Mouse (Mus musculus) heart, embryonic 12.5 days (tissue): ENCODE measurements around the gene Ryr2. TPM values are rescaled to one million over a fixed set of nuclear protein-coding genes. Genes with fewer than 3 reads are reported as not detected.

Source experiments
- ATAC-seq: fragments of 200-750 bp; cut with Nextera tagmentation; 2 replicates; pipeline ENCODE4 v1.8.0; 2017; ENCODE audit warnings: moderate TSS enrichment, moderate library complexity; ENCODE audit not compliant: insufficient number of reproducible peaks, low FRiP score
- H3K27ac ChIP-seq: fragments of 300-500 bp; sonication (generic); 2 replicates; pipeline ENCODE4 v1.5.1; 2016; ENCODE audit warnings: mild to moderate bottlenecking, moderate library complexity; ENCODE audit not compliant: poor library complexity, severe bottlenecking
- H3K27me3 ChIP-seq: fragments of 300-500 bp; sonication (generic); replicated peaks from 2 replicates; pipeline ENCODE4 v1.6.1; 2016; ENCODE audit warnings: mild to moderate bottlenecking, moderate library complexity
- H3K36me3 ChIP-seq: fragments of 300-500 bp; sonication (generic); 2 replicates; pipeline ENCODE4 v1.6.1; 2016; ENCODE audit warnings: mild to moderate bottlenecking, moderate library complexity
- H3K4me1 ChIP-seq: fragments of 300-500 bp; sonication (generic); replicated peaks from 2 replicates; pipeline ENCODE4 v1.6.1; 2016; ENCODE audit warnings: mild to moderate bottlenecking
- H3K4me2 ChIP-seq: fragments of 300-500 bp; sonication (generic); 2 replicates; pipeline ENCODE4 v1.6.1; 2016; ENCODE audit warnings: mild to moderate bottlenecking, moderate library complexity
- H3K4me3 ChIP-seq: fragments of 300-500 bp; sonication (generic); 2 replicates; pipeline ENCODE4 v1.5.1; 2016; ENCODE audit warnings: mild to moderate bottlenecking
- H3K9ac ChIP-seq: fragments of 300-500 bp; sonication (generic); 2 replicates; pipeline ENCODE4 v1.6.1; 2016; ENCODE audit warnings: mild to moderate bottlenecking, moderate library complexity
- H3K9me3 ChIP-seq: fragments of 300-500 bp; sonication (generic); replicated peaks from 2 replicates; pipeline ENCODE4 v1.6.1; 2016; ENCODE audit warnings: mild to moderate bottlenecking, moderate library complexity
- WGBS: fragments of 180-500 bp; shearing (Covaris S2); methylation state at CpG from one replicate; pipeline ENCODE4 v1.1.7; 2016; 5-methylcytosine and 5-hydroxymethylcytosine counted together
- polyA plus RNA-seq: library from polyadenylated mRNA; unstranded; fragments of >200 nt; fragmentation: Nextera tagmentation; extraction: Ambion mirVana; gene quantifications from 2 replicates; pipeline ENCODE4 v1.2.1, GENCODE M21; 2016

Gene Ryr2
- polyA plus RNA-seq, 1 experiment from 2014 or later = 35.3 TPM

- ATAC-seq = no peak
- no peaks in the 10 kb centered on the region for H3K9me3 ChIP-seq
- 84% methylated on average over 4 of the region's 4 CpGs for WGBS
- no peak overlapping the region for H3K9ac ChIP-seq
- no peaks in the 10 kb centered on the region for H3K4me1 ChIP-seq
- no peak overlapping the region for H3K4me3 ChIP-seq
- no peaks in the 10 kb centered on the region for H3K27me3 ChIP-seq
- peaks cover 54% of the 10 kb centered on the region for H3K36me3 ChIP-seq
- H3K27ac ChIP-seq = no peak overlapping the region
- no peak overlapping the region for H3K4me2 ChIP-seq
These were observed 424.9 kb downstream of the Ryr2 start for GRCm38 (mm10) chr13:11681802-11682201.

GRCm38 (mm10) chr13:11662815-11663214 is 443.9 kb downstream of the Ryr2 start:
- Histone ChIP-seq H3K4me3 (no peak overlapping the region), H3K4me1 (no peaks in the 10 kb centered on the region), H3K27ac (no peak overlapping the region), H3K4me2 (no peak overlapping the region), H3K27me3 (no peaks in the 10 kb centered on the region), H3K36me3 (peaks cover 20% of the 10 kb centered on the region), H3K9ac (no peak overlapping the region), H3K9me3 (no peaks in the 10 kb centered on the region)
- ATAC-seq = no peak

GRCm38 (mm10) chr13:11644846-11645245 is 461.9 kb downstream of the Ryr2 start:
- WGBS = 91% methylated on average over 1 of the region's 1 CpGs
- no peak overlapping the region for H3K4me3 ChIP-seq
- no peaks in the 10 kb centered on the region for H3K27me3 ChIP-seq
- no peak overlapping the region for H3K9ac ChIP-seq
- ATAC-seq = no peak
- no peaks in the 10 kb centered on the region for H3K4me1 ChIP-seq
- no peak overlapping the region for H3K27ac ChIP-seq
- H3K36me3 ChIP-seq = peaks cover 27% of the 10 kb centered on the region
- H3K9me3 ChIP-seq = no peaks in the 10 kb centered on the region
- H3K4me2 ChIP-seq = no peak overlapping the region

GRCm38 (mm10) chr13:11636383-11636782 is 470.4 kb downstream of the Ryr2 start:
- Histone ChIP-seq H3K36me3 (peaks cover 27% of the 10 kb centered on the region), H3K9me3 (no peaks in the 10 kb centered on the region), H3K4me3 (no peak overlapping the region), H3K4me2 (no peak overlapping the region), H3K4me1 (no peaks in the 10 kb centered on the region), H3K27me3 (no peaks in the 10 kb centered on the region), H3K9ac (no peak overlapping the region), H3K27ac (no peak overlapping the region)
- 90% methylated on average over 5 of the region's 5 CpGs for WGBS
- no peak for ATAC-seq

GRCm38 (mm10) chr13:11624513-11624912 is 482.2 kb downstream of the Ryr2 start:
- Histone ChIP-seq H3K36me3 (peaks cover 20% of the 10 kb centered on the region), H3K9ac (no peak overlapping the region), H3K27ac (no peak overlapping the region), H3K4me3 (no peak overlapping the region), H3K27me3 (no peaks in the 10 kb centered on the region), H3K9me3 (no peaks in the 10 kb centered on the region), H3K4me2 (no peak overlapping the region), H3K4me1 (no peaks in the 10 kb centered on the region)
- WGBS = 78% methylated on average over 7 of the region's 7 CpGs
- no peak for ATAC-seq

GRCm38 (mm10) chr13:11595431-11595830 is 511.3 kb downstream of the Ryr2 start:
- Histone ChIP-seq H3K36me3 (peaks cover 66% of the 10 kb centered on the region), H3K9ac (no peak overlapping the region), H3K4me1 (no peaks in the 10 kb centered on the region), H3K4me2 (no peak overlapping the region), H3K27me3 (no peaks in the 10 kb centered on the region), H3K27ac (no peak overlapping the region), H3K4me3 (no peak overlapping the region), H3K9me3 (no peaks in the 10 kb centered on the region)
- WGBS = 79% methylated on average over 9 of the region's 9 CpGs
- ATAC-seq = no peak

GRCm38 (mm10) chr13:11585283-11585682 is 521.5 kb downstream of the Ryr2 start:
- Histone ChIP-seq H3K4me1 (0 out of 2 replicates have a peak, but pooled peaks cover 3% of the 10 kb centered on the region), H3K27me3 (no peaks in the 10 kb centered on the region), H3K9ac (no peak overlapping the region), H3K9me3 (no peaks in the 10 kb centered on the region), H3K27ac (no peak overlapping the region; the same call in 1 of the 2 replicates), H3K4me2 (no peak overlapping the region), H3K36me3 (peaks cover 40% of the 10 kb centered on the region), H3K4me3 (no peak overlapping the region)
- no peak for ATAC-seq
- WGBS = 32% methylated on average over 7 of the region's 7 CpGs

GRCm38 (mm10) chr13:11572552-11572951 is 534.2 kb downstream of the Ryr2 start:
- WGBS = 80% methylated on average over 1 of the region's 2 CpGs

GRCm38 (mm10) chr13:11567376-11567775 is 539.4 kb downstream of the Ryr2 start:
- no peak overlapping the region for H3K9ac ChIP-seq
- no peaks in the 10 kb centered on the region for H3K9me3 ChIP-seq
- no peak for ATAC-seq
- no peak overlapping the region for H3K4me2 ChIP-seq
- no peaks in the 10 kb centered on the region for H3K27me3 ChIP-seq
- peaks cover 56% of the 10 kb centered on the region for H3K36me3 ChIP-seq
- no peak overlapping the region for H3K4me3 ChIP-seq
- H3K27ac ChIP-seq = no peak overlapping the region
- H3K4me1 ChIP-seq = peaks cover 4% of the 10 kb centered on the region; the same call in 1 of the 2 replicates

More at GRCm38 (mm10) chr13:11572552-11572951, 534.2 kb downstream of the Ryr2 start:
- no peak overlapping the region for H3K9ac ChIP-seq
- H3K27me3 ChIP-seq = no peaks in the 10 kb centered on the region
- no peak for ATAC-seq
- no peaks in the 10 kb centered on the region for H3K9me3 ChIP-seq
- H3K4me3 ChIP-seq = no peak overlapping the region
- peaks cover 63% of the 10 kb centered on the region for H3K36me3 ChIP-seq
- peaks cover 4% of the 10 kb centered on the region; the same call in 1 of the 2 replicates for H3K4me1 ChIP-seq
- H3K27ac ChIP-seq = no peak overlapping the region
- no peak overlapping the region for H3K4me2 ChIP-seq

GRCm38 (mm10) chr13:11566486-11566885 is 540.3 kb downstream of the Ryr2 start:
- no peak overlapping the region for H3K4me3 ChIP-seq
- H3K27me3 ChIP-seq = no peaks in the 10 kb centered on the region
- H3K9ac ChIP-seq = no peak overlapping the region
- 69% methylated on average over 9 of the region's 9 CpGs for WGBS
- no peaks in the 10 kb centered on the region for H3K4me1 ChIP-seq
- no peak overlapping the region for H3K27ac ChIP-seq
- no peak for ATAC-seq
- H3K4me2 ChIP-seq = no peak overlapping the region
- peaks cover 52% of the 10 kb centered on the region for H3K36me3 ChIP-seq
- no peaks in the 10 kb centered on the region for H3K9me3 ChIP-seq

- Histone ChIP-seq H3K4me2 (no peak overlapping the region), H3K27me3 (no peaks in the 10 kb centered on the region), H3K4me3 (no peak overlapping the region), H3K36me3 (peaks cover 36% of the 10 kb centered on the region), H3K4me1 (no peaks in the 10 kb centered on the region), H3K9me3 (no peaks in the 10 kb centered on the region), H3K27ac (no peak overlapping the region), H3K9ac (no peak overlapping the region)
- 42% methylated on average over 1 of the region's 1 CpGs for WGBS
- ATAC-seq = peak; percentile 60; the same call in 1 of the 2 replicates
These were observed 543.3 kb downstream of the Ryr2 start for GRCm38 (mm10) chr13:11563224-11564024.

GRCm38 (mm10) chr13:11549644-11550043 is 557.1 kb downstream of the Ryr2 start:
- Histone ChIP-seq H3K4me3 (no peak overlapping the region), H3K27me3 (no peaks in the 10 kb centered on the region), H3K4me2 (no peak overlapping the region), H3K9ac (no peak overlapping the region), H3K27ac (no peak overlapping the region), H3K4me1 (peaks cover 13% of the 10 kb centered on the region), H3K36me3 (peaks cover 13% of the 10 kb centered on the region), H3K9me3 (no peaks in the 10 kb centered on the region)
- WGBS = 82% methylated on average over 3 of the region's 3 CpGs
- ATAC-seq = no peak
